Mouse (Mus musculus): ENCODE measurements around the gene Anapc16.

Anapc16 gene

GRCm38 (mm10) chr10:59949783-59950605 lies 52.9 kb downstream of the Anapc16 start:
- no peak for DNase-seq (ENCODE audit: low spot score)

- peak; percentile 47 for DNase-seq (ENCODE audit: low spot score)
These were observed 53.7 kb downstream of the Anapc16 start for GRCm38 (mm10) chr10:59949255-59949648.

DNA sequence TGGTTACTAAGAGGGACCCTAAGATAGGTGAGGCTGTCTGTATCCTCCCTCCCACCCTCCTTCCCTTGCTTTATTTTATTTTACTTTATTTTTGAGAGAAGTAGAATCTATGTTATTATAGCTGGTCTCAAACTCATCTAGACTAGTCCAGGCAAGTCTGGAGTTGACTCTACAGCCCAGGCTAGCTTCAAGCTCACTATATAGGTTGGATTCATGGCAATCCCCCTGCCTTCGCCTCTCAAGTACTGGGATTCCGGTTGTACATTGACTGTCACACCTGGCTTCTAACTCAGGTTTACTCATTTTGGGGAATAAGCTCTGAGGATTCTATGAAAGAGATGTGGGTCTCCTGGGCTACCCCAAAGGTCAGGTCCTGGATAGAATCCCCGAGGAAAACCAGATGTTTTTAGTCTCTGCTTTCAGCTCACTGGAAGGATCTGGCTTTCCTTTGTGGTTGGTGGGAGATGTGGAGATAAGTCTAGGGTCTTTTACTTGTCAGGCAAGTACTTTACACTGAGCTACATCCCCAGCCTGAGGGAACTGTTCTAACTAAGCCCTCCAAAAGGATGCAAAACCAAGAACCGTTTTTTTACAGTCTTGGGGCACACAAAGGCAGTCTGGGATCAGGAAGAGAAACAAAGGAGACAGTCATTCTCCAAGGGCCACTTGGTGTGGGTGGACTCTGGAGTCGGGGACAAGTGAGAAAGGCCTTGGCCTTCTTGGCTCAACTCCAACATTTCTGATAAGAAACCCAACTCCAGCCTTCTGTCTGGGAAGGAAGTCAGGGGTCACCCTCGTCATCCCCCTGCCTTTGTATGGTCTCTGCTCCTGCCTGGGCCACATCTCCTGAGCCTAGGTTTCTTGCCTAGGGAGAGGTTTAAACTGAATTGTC lies 54.3 kb downstream of the Anapc16 start:
- no peak for DNase-seq (ENCODE audit: low spot score)

DNA sequence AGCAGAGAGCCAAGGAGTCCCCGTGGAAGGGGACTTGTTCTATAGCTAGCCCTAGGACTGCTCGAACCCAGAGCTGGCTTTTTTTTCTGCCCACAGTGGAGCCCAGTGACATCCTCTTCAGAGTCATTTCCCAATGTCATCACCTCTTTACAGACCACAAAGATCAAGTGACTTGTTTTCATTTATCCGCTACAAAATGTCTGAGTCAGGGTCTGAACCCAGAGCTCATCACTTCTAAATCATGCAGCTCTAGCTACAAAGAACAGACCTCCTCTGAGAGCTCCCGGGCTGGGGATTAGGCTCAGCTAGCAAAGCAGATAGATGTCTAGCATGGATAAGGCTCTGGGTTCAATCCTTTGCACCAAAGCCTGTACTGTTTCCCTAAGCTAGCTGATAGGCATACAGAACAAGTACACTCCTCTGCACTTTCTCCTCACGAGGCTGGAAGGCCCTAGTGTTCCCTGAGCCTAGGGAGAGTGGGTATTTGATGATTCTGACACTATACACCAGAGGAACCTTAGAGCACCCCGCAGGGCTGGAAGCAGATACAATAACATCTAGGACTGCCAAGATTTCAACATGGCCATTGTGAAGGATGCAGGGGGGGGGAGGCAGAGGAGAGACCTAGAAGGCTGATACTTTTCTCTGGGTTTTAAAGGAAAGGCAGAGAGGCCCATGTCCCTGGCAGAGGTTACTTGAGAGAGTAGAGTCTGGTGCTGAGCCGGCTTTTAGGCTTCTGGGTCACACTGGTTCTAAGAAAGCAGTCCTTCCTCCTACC lies 55.5 kb downstream of the Anapc16 start:
- no peak for DNase-seq (ENCODE audit: low spot score)

DNA sequence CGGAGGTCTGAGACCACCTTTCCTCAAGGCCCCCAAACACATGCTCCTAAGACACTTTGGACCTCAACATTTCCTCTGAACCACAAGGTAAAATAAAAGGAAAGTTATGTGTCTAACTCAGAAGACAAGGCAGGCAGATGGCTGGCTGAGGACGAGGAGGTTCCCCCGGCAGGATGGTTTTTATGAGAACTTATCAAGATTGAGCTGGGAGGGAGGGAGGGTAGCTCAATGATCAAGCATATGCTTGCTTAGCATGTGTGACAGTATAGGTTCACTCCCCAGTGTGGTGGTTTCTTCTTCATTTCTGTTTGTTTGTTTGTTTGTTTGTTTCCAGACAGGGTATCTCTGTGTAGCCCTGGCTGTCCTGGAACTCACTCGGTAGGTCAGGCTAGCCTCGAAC lies 56.6 kb downstream of the Anapc16 start:
- DNase-seq (ENCODE audit: low spot score), result no peak

DNA sequence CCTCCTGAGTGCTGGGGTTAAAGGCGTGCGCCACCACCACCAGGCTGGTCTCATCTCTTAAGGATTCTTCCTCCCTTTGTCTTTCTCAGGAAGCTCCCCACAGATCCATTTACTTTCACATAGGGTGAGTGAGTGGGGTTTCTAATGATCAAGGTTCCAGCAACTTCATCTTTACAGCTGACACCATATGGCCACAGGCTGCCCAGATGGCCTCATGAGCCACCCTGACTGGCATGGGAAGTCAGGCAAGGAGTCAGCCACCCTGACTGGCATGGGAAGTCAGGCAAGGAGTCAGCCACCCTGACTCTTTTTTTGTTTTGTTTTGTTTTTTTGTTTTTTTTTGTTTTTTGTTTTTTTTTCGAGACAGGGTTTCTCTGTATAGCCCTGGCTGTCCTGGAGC lies 57.5 kb downstream of the Anapc16 start:
- DNase-seq (ENCODE audit: low spot score), result no peak

DNA sequence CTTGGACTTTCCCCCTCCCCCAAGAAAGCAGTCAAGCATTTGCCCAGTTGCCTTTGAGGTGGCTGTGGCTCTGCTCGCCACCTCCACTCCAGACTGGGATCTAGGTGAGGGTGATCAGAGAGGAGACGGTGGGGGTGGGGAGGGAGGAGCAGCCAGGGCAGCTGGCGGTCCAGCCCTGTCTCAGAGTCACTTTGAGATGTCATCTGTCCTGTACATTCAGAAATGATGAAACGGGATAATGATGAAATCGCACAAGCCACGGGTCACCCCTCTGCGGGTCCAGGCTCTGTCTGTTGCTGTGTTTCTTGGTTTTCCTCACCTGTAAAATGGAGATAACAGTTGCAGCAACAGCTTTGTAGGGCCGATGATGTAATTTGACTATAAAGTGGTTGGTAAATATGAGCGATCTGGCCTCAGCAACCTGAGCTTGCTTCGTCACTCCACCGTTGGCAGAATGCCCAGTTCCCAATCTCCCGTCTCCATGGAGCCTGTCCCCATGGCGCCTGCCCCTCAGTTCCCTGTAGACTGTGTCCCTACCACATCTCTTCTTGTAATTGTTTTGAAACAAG lies 59.4 kb downstream of the Anapc16 start:
- DNase-seq (ENCODE audit: low spot score), result peak; percentile 83

- peak; percentile 77 for DNase-seq (ENCODE audit: low spot score)
These were observed 60.0 kb downstream of the Anapc16 start for GRCm38 (mm10) chr10:59942847-59943420.

GRCm38 (mm10) chr10:59942281-59942846 lies 60.6 kb downstream of the Anapc16 start:
- peak; percentile 59 for DNase-seq (ENCODE audit: low spot score)

DNA sequence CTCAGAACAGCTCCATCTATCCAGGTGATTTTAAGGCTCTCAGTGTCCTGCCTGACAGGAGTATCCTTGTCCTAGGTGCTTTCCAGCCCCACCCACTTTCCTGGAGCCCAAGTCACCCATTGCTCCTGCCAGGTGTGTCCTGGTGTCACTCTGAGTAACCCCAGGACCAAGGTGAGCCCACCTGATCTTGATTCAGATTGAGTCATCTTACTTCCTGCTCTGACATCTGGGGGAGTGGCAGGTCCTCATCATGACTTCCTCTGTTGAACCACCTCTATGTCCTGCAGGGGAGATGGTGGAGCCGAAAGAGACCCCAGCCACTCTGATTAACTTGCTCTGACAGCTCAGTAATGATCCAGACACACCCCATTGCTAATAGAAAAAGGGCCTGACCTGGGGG lies 63.9 kb downstream of the Anapc16 start:
- DNase-seq (ENCODE audit: low spot score), result no peak

DNA sequence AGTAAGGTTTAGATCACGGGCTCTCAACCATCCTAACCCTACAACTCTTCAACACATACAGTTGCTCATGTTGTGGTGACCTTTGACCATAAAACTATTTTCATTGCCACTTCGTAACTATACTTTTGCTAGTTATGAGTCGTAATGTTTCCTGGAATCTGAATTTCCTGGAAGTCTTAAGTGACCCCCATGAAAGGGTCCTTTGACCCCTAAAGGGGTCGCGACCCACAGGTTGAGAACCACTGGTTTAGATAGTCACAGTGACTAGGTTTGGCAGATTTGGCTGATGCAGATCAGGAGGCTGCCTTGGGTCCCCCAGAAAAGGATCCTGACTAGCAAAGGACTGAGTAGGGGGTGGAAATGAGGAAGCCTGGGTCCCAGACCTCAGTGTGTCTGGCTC lies 64.3 kb downstream of the Anapc16 start:
- no peak for DNase-seq (ENCODE audit: low spot score)

All from layer of hippocampus, adult 11-12 months (tissue).